Mouse (Mus musculus) MEL (cell line): ENCODE results near the gene Hepacam2.

ENCODE experiments used
- CHD2 ChIP-seq: IDR thresholded peaks from 2 replicates; pipeline ENCODE4 v1.6.1; 2011; ENCODE audit warnings: low read length, improper control_type of control experiment
- CTCF ChIP-seq, 3 experiments: IDR thresholded peaks in 2 of 3; conservative IDR thresholded peaks in 1 of 3; 2 replicates each; pipeline ENCODE4 v1.5.1; 2011 to 2012; ENCODE audit warnings: low read length in 3 of 3, low read depth in 2 of 3, mild to moderate bottlenecking in 2 of 3, improper control_type of control experiment in 1 of 3, inconsistent platforms in 1 of 3, mixed read lengths in 1 of 3, moderate library complexity in 1 of 3; ENCODE audit not compliant: control insufficient read depth in 1 of 3, insufficient read depth in 1 of 3, poor library complexity in 1 of 3, severe bottlenecking in 1 of 3
- E2F4 ChIP-seq: IDR thresholded peaks from 2 replicates; pipeline ENCODE4 v1.6.1; 2011; ENCODE audit warnings: low read depth, low read length, improper control_type of control experiment, borderline replicate concordance
- EP300 ChIP-seq, 2 experiments: IDR thresholded peaks; 2 replicates each; pipeline ENCODE4 v1.6.1; 2011; ENCODE audit warnings: improper control_type of control experiment in 2 of 2, low read length in 2 of 2, low read depth in 1 of 2, mild to moderate bottlenecking in 1 of 2
- HCFC1 ChIP-seq: IDR thresholded peaks from 2 replicates; pipeline ENCODE4 v1.6.1; 2012; ENCODE audit warnings: low read depth, mild to moderate bottlenecking, inconsistent platforms, low read length, improper control_type of control experiment, moderate library complexity
- KAT2A ChIP-seq: conservative IDR thresholded peaks from 2 replicates; pipeline ENCODE4 v1.6.1; 2012; ENCODE audit warnings: low read depth, low read length, improper control_type of control experiment, inconsistent platforms
- MAX ChIP-seq: IDR thresholded peaks from 2 replicates; pipeline ENCODE4 v1.6.1; 2011; ENCODE audit warnings: low read length, improper control_type of control experiment
- MXI1 ChIP-seq: IDR thresholded peaks from 2 replicates; pipeline ENCODE4 v1.6.1; 2011; ENCODE audit warnings: mild to moderate bottlenecking, low read depth, low read length, improper control_type of control experiment
- POLR2A ChIP-seq, 2 experiments: IDR thresholded peaks; 2 replicates each; pipeline ENCODE4 v1.6.1; 2011 to 2012; ENCODE audit warnings: low read length in 2 of 2, mild to moderate bottlenecking in 2 of 2, control low read depth in 1 of 2, improper control_type of control experiment in 1 of 2, low read depth in 1 of 2, moderate library complexity in 1 of 2; ENCODE audit not compliant: control insufficient read depth in 1 of 2, insufficient read depth in 1 of 2, poor library complexity in 1 of 2
- TCF12 ChIP-seq: IDR thresholded peaks from 2 replicates; pipeline ENCODE4 v1.6.1; 2014; ENCODE audit warnings: low read depth, mild to moderate bottlenecking, inconsistent platforms, low read length, improper control_type of control experiment, moderate library complexity
- ZC3H11A ChIP-seq: IDR thresholded peaks from 2 replicates; pipeline ENCODE4 v1.6.1; 2012; ENCODE audit warnings: low read depth, mild to moderate bottlenecking, inconsistent platforms, low read length, improper control_type of control experiment
- ZKSCAN1 ChIP-seq: IDR thresholded peaks from 2 replicates; pipeline ENCODE4 v1.6.1; 2012; ENCODE audit warnings: low read depth, mild to moderate bottlenecking, inconsistent platforms, low read length, improper control_type of control experiment, moderate library complexity

GRCm38 (mm10) chr6:3487355-3487754 lies 10.7 kb downstream of the Hepacam2 start:
- TF ChIP-seq KAT2A (no peak), MXI1 (no peak), MAX (no peak), ZKSCAN1 (no peak), CTCF (IDR thresholded peaks at IDR 0.05 in 2 of 3, conservative IDR thresholded peaks at IDR 0.05 in 1 of 3; ENCODE audit: control insufficient read depth in 1 of 3, insufficient read depth in 1 of 3, low read depth in 2 of 3, low read length in 3 of 3, poor library complexity in 1 of 3, severe bottlenecking in 1 of 3) (no peak), POLR2A (IDR thresholded peaks at IDR 0.05; ENCODE audit: control insufficient read depth in 1 of 2, insufficient read depth in 1 of 2, low read depth in 1 of 2, low read length in 2 of 2, poor library complexity in 1 of 2) (no peak), E2F4 (no peak), ZC3H11A (no peak), CHD2 (no peak), EP300 (IDR thresholded peaks at IDR 0.05; ENCODE audit: low read depth in 1 of 2, low read length in 2 of 2) (no peak), TCF12 (no peak), HCFC1 (no peak)
